Mouse (Mus musculus): ENCODE results near the gene Tex33. TPM values are rescaled to one million over a fixed set of nuclear protein-coding genes. Genes with fewer than 3 reads are reported as not detected.

Tex33 gene
- total RNA-seq, 2 experiments from 2014 or later: not detected

DNA sequence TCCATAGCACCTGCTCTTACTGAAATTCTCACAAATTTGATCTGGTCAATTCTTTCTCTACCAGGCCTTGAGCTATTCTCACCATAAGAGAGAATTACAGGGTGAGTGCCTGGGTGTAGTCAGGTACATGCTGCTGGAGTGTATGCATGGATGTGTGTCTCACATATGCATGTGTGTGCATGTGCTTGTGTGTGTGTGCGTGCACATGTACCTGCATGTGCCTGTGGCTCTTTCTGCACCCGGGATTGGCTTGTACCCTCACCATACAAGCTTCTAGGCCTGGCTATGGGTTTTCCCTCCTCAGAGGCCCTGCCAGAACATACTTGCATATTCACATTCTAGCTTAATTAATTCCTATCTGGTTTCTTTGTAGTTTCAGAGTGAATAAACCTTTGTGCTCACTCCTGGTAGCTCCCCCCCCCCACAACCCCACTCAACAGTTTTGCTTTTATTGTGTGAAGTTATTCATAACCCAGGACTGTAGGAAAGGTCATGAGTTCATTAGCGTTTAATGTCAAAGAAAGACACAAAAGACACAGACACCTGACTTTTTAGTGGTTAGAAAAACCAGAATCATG, 67.1 kb downstream of the Tex33 start:
- no peak for DNase-seq (ENCODE audit: low spot score in 2 of 2)

Small RNA genes within 50 kb of the gene (microRNA-seq; reads per million reads assigned to microRNA genes)
- not detected for gene Mir7676-2

Other genes starting within 250 kb of the Tex33 start
- gene Ift27, start 221.8 kb downstream of the Tex33 start, total RNA-seq (2021): 10 to 100 TPM; 38.0 to 48.1 TPM
- gene Pvalb, start 189.5 kb downstream of the Tex33 start, total RNA-seq (2021): 100 to 1,000 TPM; 716 to 864 TPM
- 1 to 10 TPM; 3.4 to 3.9 TPM for gene Ncf4, start 151.1 kb downstream of the Tex33 start, total RNA-seq (2021)
- gene Csf2rb2, start 90.2 kb downstream of the Tex33 start, total RNA-seq (2021): 1 to 10 TPM; 2.5 to 3.1 TPM
- gene Csf2rb, start 70.2 kb downstream of the Tex33 start, total RNA-seq (2021): 10 to 100 TPM in 1 of 2 experiments, 1 to 10 TPM in 1; 3.4 to 11.1 TPM
- gene Tst, start 10.0 kb upstream of the Tex33 start, total RNA-seq (2021): 10 to 100 TPM; 17.5 to 20.5 TPM
- gene Mpst, start 10.5 kb upstream of the Tex33 start, total RNA-seq (2021): 10 to 100 TPM; 27.6 to 34.5 TPM
- gene Kctd17, start 32.7 kb upstream of the Tex33 start, total RNA-seq (2021): 10 to 100 TPM; 83.5 to 85.4 TPM
- gene Tmprss6, start 72.7 kb upstream of the Tex33 start, total RNA-seq (2021): under 1 TPM in 1 of 2 experiments, not detected in 1; 0.62 TPM
- gene Il2rb, start 99.4 kb upstream of the Tex33 start, total RNA-seq (2021): under 1 TPM; 0.16 to 0.20 TPM
- gene C1qtnf6, start 135.5 kb upstream of the Tex33 start, total RNA-seq (2021): 10 to 100 TPM; 66.7 to 75.1 TPM
- gene Sstr3, start 148.8 kb upstream of the Tex33 start, total RNA-seq (2021): under 1 TPM in 1 of 2 experiments, not detected in 1; 0.05 TPM
- gene Rac2, start 176.9 kb upstream of the Tex33 start, total RNA-seq (2021): 10 to 100 TPM in 1 of 2 experiments, 1 to 10 TPM in 1; 4.6 to 10.2 TPM
- gene Cyth4, start 201.1 kb upstream of the Tex33 start, total RNA-seq (2021): 10 to 100 TPM in 1 of 2 experiments, 1 to 10 TPM in 1; 8.6 to 10.1 TPM

Data from gastrocnemius, postnatal 4 days (tissue).